Mouse (Mus musculus): ENCODE data around the gene Brip1. TPM values are rescaled to one million over a fixed set of nuclear protein-coding genes. Genes with fewer than 3 reads are reported as not detected.

The Brip1 gene
- polyA plus RNA-seq, 1 experiment, result 0.08 TPM

GRCm38 (mm10) chr11:86131324-86131723, 69.7 kb downstream of the Brip1 start:
- no peak overlapping the region for H3K4me3 ChIP-seq (ENCODE audit: insufficient read depth, low read length)
- no peak for TF ChIP-seq POLR2A (IDR thresholded peaks at IDR 0.05; ENCODE audit: extremely low read depth, insufficient read depth, low read length)
- no peak for TF ChIP-seq CTCF (IDR thresholded peaks at IDR 0.05; ENCODE audit: extremely low read depth, insufficient read depth, low read length)
- no peak overlapping the region for H3K27ac ChIP-seq (ENCODE audit: insufficient read depth, low read length)
- H3K4me1 ChIP-seq (ENCODE audit: control insufficient read depth, insufficient read depth, low read length), result no peaks in the 10 kb centered on the region

GRCm38 (mm10) chr11:86117078-86117869, 83.7 kb downstream of the Brip1 start:
- H3K27ac ChIP-seq (ENCODE audit: insufficient read depth, low read length), result no peak overlapping the region
- no peak overlapping the region for H3K4me3 ChIP-seq (ENCODE audit: insufficient read depth, low read length)
- no peaks in the 10 kb centered on the region for H3K4me1 ChIP-seq (ENCODE audit: control insufficient read depth, insufficient read depth, low read length)
- TF ChIP-seq CTCF (IDR thresholded peaks at IDR 0.05; ENCODE audit: extremely low read depth, insufficient read depth, low read length) (no peak), POLR2A (IDR thresholded peaks at IDR 0.05; ENCODE audit: extremely low read depth, insufficient read depth, low read length) (no peak)

GRCm38 (mm10) chr11:86115955-86116354, 85.0 kb downstream of the Brip1 start:
- H3K4me1 ChIP-seq (ENCODE audit: control insufficient read depth, insufficient read depth, low read length), result no peaks in the 10 kb centered on the region
- H3K27ac ChIP-seq (ENCODE audit: insufficient read depth, low read length), result no peak overlapping the region
- H3K4me3 ChIP-seq (ENCODE audit: insufficient read depth, low read length), result no peak overlapping the region

GRCm38 (mm10) chr11:86107276-86107675, 93.7 kb downstream of the Brip1 start:
- H3K27ac ChIP-seq (ENCODE audit: insufficient read depth, low read length), result no peak overlapping the region
- no peak overlapping the region for H3K4me3 ChIP-seq (ENCODE audit: insufficient read depth, low read length)
- TF ChIP-seq CTCF (IDR thresholded peaks at IDR 0.05; ENCODE audit: extremely low read depth, insufficient read depth, low read length) (no peak), POLR2A (IDR thresholded peaks at IDR 0.05; ENCODE audit: extremely low read depth, insufficient read depth, low read length) (no peak)
- H3K4me1 ChIP-seq (ENCODE audit: control insufficient read depth, insufficient read depth, low read length), result no peaks in the 10 kb centered on the region

More at GRCm38 (mm10) chr11:86115955-86116354, 85.0 kb downstream of the Brip1 start:
- TF ChIP-seq CTCF (IDR thresholded peaks at IDR 0.05; ENCODE audit: extremely low read depth, insufficient read depth, low read length) (no peak), POLR2A (IDR thresholded peaks at IDR 0.05; ENCODE audit: extremely low read depth, insufficient read depth, low read length) (no peak)

DNA sequence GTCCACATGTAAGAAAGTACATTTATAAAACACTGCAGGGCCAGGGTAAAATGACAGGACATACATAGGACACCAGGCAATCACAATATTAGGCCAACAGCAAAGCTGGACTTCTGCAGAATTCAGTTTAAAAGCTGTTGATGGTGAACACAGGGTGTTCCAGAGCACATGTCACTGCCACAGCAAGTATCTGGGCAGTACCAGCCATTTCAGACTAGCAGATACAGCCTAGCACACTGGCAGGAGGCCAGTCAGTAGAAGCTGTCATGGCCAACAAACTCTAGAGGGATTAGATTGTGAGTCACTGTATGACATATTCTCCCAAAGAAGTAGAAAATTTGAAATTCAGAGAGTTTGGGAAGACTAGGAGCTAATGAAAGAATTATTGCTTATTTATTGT, 94.4 kb downstream of the Brip1 start:
- Histone ChIP-seq H3K4me3 (ENCODE audit: insufficient read depth, low read length) (no peak overlapping the region), H3K27ac (ENCODE audit: insufficient read depth, low read length) (no peak overlapping the region), H3K4me1 (ENCODE audit: control insufficient read depth, insufficient read depth, low read length) (no peaks in the 10 kb centered on the region)
- no peak for TF ChIP-seq CTCF (IDR thresholded peaks at IDR 0.05; ENCODE audit: extremely low read depth, insufficient read depth, low read length)

DNA sequence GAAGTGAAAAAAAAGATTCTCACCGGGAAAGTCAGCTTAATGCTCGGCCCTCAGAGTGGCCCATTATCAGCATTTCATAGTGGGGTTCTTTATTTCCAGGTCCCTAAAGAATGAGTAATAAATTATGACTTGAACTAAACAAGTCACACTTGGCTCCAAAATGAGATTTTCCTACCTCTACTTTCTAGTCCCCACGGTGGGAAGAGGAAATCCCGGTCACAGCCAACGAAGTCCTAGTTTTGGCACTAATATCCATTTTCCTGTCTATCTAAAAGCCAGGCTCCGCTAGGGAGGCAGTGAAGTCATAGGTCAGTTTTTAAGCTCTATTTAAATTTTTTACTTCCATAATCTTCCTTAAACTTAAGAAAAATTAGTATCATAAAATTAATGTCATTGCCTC, 99.8 kb downstream of the Brip1 start:
- TF ChIP-seq CTCF (IDR thresholded peaks at IDR 0.05; ENCODE audit: extremely low read depth, insufficient read depth, low read length), result no peak
- no peak for TF ChIP-seq POLR2A (IDR thresholded peaks at IDR 0.05; ENCODE audit: extremely low read depth, insufficient read depth, low read length)
- H3K4me1 ChIP-seq (ENCODE audit: control insufficient read depth, insufficient read depth, low read length), result no peaks in the 10 kb centered on the region
- no peak overlapping the region for H3K27ac ChIP-seq (ENCODE audit: insufficient read depth, low read length)
- no peak overlapping the region for H3K4me3 ChIP-seq (ENCODE audit: insufficient read depth, low read length)

GRCm38 (mm10) chr11:86099341-86099740, 101.7 kb downstream of the Brip1 start:
- Histone ChIP-seq H3K4me1 (ENCODE audit: control insufficient read depth, insufficient read depth, low read length) (no peaks in the 10 kb centered on the region), H3K27ac (ENCODE audit: insufficient read depth, low read length) (no peak overlapping the region), H3K4me3 (ENCODE audit: insufficient read depth, low read length) (no peak overlapping the region)
- TF ChIP-seq POLR2A (IDR thresholded peaks at IDR 0.05; ENCODE audit: extremely low read depth, insufficient read depth, low read length) (no peak), CTCF (IDR thresholded peaks at IDR 0.05; ENCODE audit: extremely low read depth, insufficient read depth, low read length) (no peak)

DNA sequence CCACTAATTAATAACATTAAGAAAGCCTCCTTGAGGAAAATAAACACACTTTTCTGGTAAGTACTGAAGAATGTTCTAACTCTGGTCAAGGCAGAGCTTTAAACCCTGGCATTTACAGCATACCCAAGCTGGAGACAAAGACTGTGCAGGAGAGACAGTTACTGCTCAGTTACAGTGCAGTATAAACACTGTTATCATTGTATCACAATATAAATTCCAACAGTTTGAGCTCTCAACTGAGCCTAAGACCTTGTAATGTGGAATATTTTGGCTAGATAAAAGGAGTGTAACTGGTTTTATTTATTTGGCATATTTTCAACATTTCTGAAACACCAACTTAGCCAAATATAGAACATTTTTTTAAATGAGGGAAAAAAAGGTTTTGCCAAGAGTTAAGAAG, 112.2 kb downstream of the Brip1 start:
- Histone ChIP-seq H3K27ac (ENCODE audit: insufficient read depth, low read length) (no peak overlapping the region), H3K4me1 (ENCODE audit: control insufficient read depth, insufficient read depth, low read length) (no peaks in the 10 kb centered on the region), H3K4me3 (ENCODE audit: insufficient read depth, low read length) (no peak overlapping the region)
- TF ChIP-seq CTCF (IDR thresholded peaks at IDR 0.05; ENCODE audit: extremely low read depth, insufficient read depth, low read length) (no peak), POLR2A (IDR thresholded peaks at IDR 0.05; ENCODE audit: extremely low read depth, insufficient read depth, low read length) (no peak)

DNA sequence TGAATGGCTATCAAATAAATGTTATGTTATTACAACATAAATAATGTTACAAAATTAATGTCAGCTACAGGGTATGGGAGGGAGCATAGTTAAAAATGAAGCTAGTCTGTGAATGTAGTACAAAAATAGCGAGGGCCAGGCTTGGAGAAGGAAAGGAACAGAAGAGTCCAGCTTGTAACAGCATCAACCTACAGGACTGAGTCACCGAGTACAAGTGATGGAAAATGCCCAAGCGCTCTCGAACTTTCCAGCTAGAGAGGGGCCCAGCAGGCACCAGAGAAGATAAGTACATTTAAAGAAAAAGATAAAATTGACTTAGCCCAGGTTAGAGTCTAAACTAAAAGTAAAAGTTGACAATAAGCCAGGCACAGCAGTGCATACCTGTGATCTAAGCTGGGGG, 116.5 kb downstream of the Brip1 start:
- H3K4me3 ChIP-seq (ENCODE audit: insufficient read depth, low read length), result no peak overlapping the region
- H3K27ac ChIP-seq (ENCODE audit: insufficient read depth, low read length), result no peak overlapping the region
- TF ChIP-seq CTCF (IDR thresholded peaks at IDR 0.05; ENCODE audit: extremely low read depth, insufficient read depth, low read length) (no peak), POLR2A (IDR thresholded peaks at IDR 0.05; ENCODE audit: extremely low read depth, insufficient read depth, low read length) (no peak)
- H3K4me1 ChIP-seq (ENCODE audit: control insufficient read depth, insufficient read depth, low read length), result no peaks in the 10 kb centered on the region

GRCm38 (mm10) chr11:86078025-86078424, 123.0 kb downstream of the Brip1 start:
- no peaks in the 10 kb centered on the region for H3K4me1 ChIP-seq (ENCODE audit: control insufficient read depth, insufficient read depth, low read length)
- no peak overlapping the region for H3K27ac ChIP-seq (ENCODE audit: insufficient read depth, low read length)
- H3K4me3 ChIP-seq (ENCODE audit: insufficient read depth, low read length), result no peak overlapping the region
- TF ChIP-seq CTCF (IDR thresholded peaks at IDR 0.05; ENCODE audit: extremely low read depth, insufficient read depth, low read length) (no peak), POLR2A (IDR thresholded peaks at IDR 0.05; ENCODE audit: extremely low read depth, insufficient read depth, low read length) (no peak)
